Mouse (Mus musculus) lung, adult 2 months (tissue): Measurements from ENCODE around the gene Prnp. TPM values are rescaled to one million over a fixed set of nuclear protein-coding genes. Genes with fewer than 3 reads are reported as not detected.

Experiments
- DNase-seq: peaks from one replicate; pipeline ENCODE4 v3.0.0; 2022
- H3K4me1 ChIP-seq: fragments of 200-500 bp; 2 replicates; pipeline ENCODE4 v1.6.1; 2011; ENCODE audit warnings: low read length; ENCODE audit not compliant: control insufficient read depth, insufficient read depth
- H3K4me3 ChIP-seq: fragments of 200-500 bp; replicated peaks from 2 replicates; pipeline ENCODE3; 2011; ENCODE audit warnings: low read depth, mild to moderate bottlenecking, control low read depth, low read length; ENCODE audit errors: extremely low read depth
- CTCF ChIP-seq: fragments of 200-500 bp; IDR thresholded peaks from 2 replicates; pipeline ENCODE4 v1.5.1; 2011; ENCODE audit warnings: mild to moderate bottlenecking, low read length, control low read depth; ENCODE audit not compliant: insufficient read depth
- POLR2A ChIP-seq: fragments of 200-500 bp; IDR thresholded peaks from 2 replicates; pipeline ENCODE4 v1.6.1; 2011; ENCODE audit warnings: low read depth, mild to moderate bottlenecking, control low read depth, low read length, borderline replicate concordance; ENCODE audit errors: extremely low read depth
- WGBS: fragments of 180-500 bp; shearing (Covaris S2); methylation state at CpG from one replicate; pipeline ENCODE4 v1.1.7; 2018; 5-methylcytosine and 5-hydroxymethylcytosine counted together
- polyA plus RNA-seq: library from polyadenylated mRNA; depleted of rRNA; stranded (reverse); fragments of >200 nt; gene quantifications from 2 replicates; pipeline ENCODE4 v1.2.3, GENCODE M21; 2012; rRNA removed

Gene Prnp
- polyA plus RNA-seq, 1 experiment = 102 TPM

DNA sequence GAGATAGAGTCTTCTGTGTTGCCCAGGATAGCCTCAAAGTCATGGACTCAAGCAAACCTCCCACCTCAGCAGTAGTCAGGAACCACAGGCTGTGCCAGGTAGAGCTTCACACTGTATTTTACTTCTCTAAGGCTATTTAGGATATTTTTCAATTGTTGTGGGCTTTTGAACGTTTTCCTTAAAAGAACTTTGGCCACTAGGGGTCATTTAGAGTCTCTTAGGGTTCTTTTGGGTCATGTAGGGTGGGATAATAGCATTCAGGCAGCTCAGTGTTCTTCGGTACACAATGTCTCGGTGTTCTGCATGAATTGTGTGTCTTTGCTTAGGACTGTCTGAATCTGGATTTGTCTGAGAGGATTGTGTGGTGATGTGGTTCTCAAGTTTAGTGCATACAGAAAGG is 78.2 kb downstream of the Prnp start:
- WGBS = 37% methylated on average over 3 of the region's 3 CpGs
- TF ChIP-seq CTCF (no peak), POLR2A (no peak)
- peak; percentile 2 for DNase-seq

More for the DNA sequence above, 78.2 kb downstream of the Prnp start:
- Histone ChIP-seq H3K4me1 (peaks cover 3% of the 10 kb centered on the region; the same call in 1 of the 2 replicates), H3K4me3 (no peak overlapping the region)

Other genes with a start within 250 kb of the Prnp start
- not detected in 2 replicates for gene Erv3, start 50.2 kb upstream of the Prnp start, polyA plus RNA-seq
- gene Prn, start within 50 bp of the Prnp start, polyA plus RNA-seq = not detected in 2 replicates
- gene Prnd, start 40.9 kb downstream of the Prnp start, polyA plus RNA-seq = 0.95 and 1.1 TPM in 2 replicates
- 26.6 and 27.1 TPM in 2 replicates for gene Rassf2, start 120.3 kb downstream of the Prnp start, polyA plus RNA-seq
- 82.2 and 83.1 TPM in 2 replicates for gene Slc23a2, start 235.2 kb downstream of the Prnp start, polyA plus RNA-seq